Mouse (Mus musculus): ENCODE data around the gene Rufy3. TPM values are rescaled to one million over a fixed set of nuclear protein-coding genes. Genes with fewer than 3 reads are reported as not detected.

Rufy3 gene
- polyA plus RNA-seq, 1 experiment from 2014 or later, result 15.4 TPM

DNA sequence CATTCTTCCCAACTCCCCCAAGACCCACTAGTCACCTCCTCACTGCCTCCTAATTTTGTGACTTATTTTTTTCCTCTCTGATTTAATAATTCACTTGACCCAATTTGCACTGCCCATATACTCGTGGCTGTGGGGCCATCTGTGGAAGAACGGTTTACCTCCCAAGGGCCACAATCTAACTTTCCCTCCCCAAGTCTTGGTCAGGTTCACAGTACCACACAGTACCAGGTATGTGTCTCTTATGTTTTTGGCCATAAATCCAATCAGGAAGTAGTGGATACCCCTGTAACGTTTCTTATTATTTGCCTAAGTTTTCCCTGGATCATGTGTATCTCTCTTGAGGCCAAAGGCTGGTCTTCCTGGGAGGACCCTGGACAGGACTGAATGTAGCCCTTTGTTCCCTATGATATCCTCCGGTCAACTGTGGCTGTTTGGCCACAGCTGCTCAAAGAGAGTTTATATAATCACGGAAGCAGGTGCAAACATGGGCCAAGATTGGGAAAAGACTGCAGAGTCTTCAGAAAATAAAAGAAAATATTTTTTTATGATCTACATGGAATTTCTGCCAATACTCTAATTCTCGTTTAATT lies 126.8 kb downstream of the Rufy3 start:
- no peaks in the 10 kb centered on the region for H3K4me1 ChIP-seq
- WGBS, result 61% methylated on average over 6 of the region's 6 CpGs
- H3K27me3 ChIP-seq, result no peaks in the 10 kb centered on the region
- no peak overlapping the region for H3K9ac ChIP-seq
- H3K9me3 ChIP-seq, result no peaks in the 10 kb centered on the region
- H3K4me3 ChIP-seq, result no peak overlapping the region
- ATAC-seq (ENCODE audit: insufficient number of reproducible peaks, insufficient read depth, low FRiP score, low TSS enrichment, low read depth), result no peak
- H3K4me2 ChIP-seq, result no peak overlapping the region
- no peaks in the 10 kb centered on the region for H3K36me3 ChIP-seq
- no peak overlapping the region for H3K27ac ChIP-seq

DNA sequence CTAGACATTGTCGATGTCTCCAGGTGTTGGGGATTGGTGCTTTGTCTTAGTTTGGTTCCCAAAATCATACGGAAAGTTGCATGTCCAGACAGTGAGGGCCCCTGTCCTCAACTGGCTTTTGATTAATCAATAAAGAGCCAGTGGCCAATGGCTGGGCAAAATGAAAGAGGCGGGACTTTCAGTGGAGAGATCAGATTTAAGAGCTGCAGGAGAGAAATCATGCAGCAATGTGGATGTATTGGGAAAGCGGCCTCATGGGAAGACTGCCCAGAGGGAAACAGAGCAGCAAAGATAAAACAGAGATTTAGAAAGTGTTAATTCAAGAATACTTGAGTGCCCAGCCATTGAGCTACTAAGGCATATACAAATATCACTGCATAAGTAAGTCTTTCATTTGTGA lies 127.7 kb downstream of the Rufy3 start:
- Histone ChIP-seq H3K4me2 (no peak overlapping the region), H3K9ac (no peak overlapping the region), H3K4me3 (no peak overlapping the region), H3K27me3 (no peaks in the 10 kb centered on the region), H3K4me1 (no peaks in the 10 kb centered on the region), H3K36me3 (no peaks in the 10 kb centered on the region), H3K27ac (no peak overlapping the region), H3K9me3 (no peaks in the 10 kb centered on the region)
- 85% methylated on average over 4 of the region's 4 CpGs for WGBS
- no peak for ATAC-seq (ENCODE audit: insufficient number of reproducible peaks, insufficient read depth, low FRiP score, low TSS enrichment, low read depth)

DNA sequence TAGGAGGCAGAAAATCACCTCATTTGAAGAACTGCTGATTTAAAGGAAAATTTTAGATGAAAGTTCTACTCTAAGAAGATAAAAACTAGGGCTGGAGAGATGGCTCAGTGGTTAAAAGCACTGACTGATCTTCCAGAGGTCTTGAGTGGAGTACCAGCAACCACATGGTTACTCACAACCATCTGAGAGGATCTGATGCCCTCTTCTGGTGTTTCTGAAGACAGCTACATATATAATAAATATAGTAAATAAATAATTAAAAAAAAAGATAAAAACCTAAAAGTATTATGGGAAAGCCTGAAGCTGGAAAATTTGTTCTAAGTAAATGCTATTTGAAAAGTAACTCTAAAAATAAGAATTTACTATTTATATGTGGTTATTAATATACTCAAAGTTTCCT lies 128.2 kb downstream of the Rufy3 start:
- no peak overlapping the region for H3K4me3 ChIP-seq
- no peaks in the 10 kb centered on the region for H3K9me3 ChIP-seq
- no peaks in the 10 kb centered on the region for H3K27me3 ChIP-seq
- no peaks in the 10 kb centered on the region for H3K36me3 ChIP-seq
- no peak for ATAC-seq (ENCODE audit: insufficient number of reproducible peaks, insufficient read depth, low FRiP score, low TSS enrichment, low read depth)
- no peak overlapping the region for H3K4me2 ChIP-seq
- H3K4me1 ChIP-seq, result no peaks in the 10 kb centered on the region
- H3K9ac ChIP-seq, result no peak overlapping the region
- no peak overlapping the region for H3K27ac ChIP-seq

DNA sequence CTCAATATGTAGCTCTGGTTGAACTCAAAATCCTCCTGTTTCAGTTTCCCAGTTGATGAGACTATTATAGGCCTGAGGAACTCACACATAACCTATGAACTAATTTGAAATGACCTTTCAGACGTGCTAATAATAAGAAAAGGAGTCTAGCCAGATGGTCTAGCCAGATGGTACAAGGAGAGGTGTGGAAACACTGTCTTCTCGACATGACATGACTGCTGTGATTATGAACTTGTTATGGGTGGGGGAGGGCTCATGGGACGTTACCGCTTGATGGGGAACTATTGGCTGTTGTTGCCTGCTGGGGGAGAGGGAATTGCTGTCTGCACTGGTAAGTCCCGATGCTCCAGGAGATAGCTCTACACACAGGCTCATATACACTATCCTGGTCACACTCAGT lies 132.5 kb downstream of the Rufy3 start:
- no peak for ATAC-seq (ENCODE audit: insufficient number of reproducible peaks, insufficient read depth, low FRiP score, low TSS enrichment, low read depth)
- 81% methylated on average over 5 of the region's 5 CpGs for WGBS
- no peak overlapping the region for H3K27ac ChIP-seq

DNA sequence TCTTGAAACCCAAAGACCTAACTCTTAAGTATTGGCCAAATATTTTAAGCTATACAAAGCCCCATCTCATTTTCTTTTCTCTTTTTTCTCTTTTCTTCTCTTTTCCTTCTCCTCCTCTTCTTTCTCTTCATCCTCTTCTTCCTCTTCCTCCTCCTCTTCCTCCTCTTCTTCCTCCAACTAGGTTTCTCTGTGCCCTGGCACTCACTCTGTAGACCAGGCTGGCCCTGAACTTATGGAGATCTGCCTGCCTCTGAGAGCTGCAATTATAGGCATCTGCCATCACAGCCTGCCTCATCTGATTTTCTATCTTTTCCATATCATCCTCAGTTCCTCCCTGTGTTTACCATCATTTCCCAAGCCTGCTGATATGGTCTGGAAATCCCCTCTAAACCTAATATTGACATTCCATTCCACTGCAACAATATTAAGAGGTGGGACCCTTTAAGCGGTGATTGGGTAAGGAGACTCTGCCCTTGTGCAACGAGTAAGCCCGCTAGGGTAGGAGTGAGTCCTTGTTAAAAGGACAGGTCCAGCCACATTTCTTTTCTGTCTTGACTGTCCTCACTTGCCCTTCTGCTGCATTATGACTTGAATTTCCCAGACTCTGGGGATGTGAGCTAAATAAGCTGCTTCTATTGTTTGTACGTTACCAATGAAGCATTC lies 134.5 kb downstream of the Rufy3 start:
- no peaks in the 10 kb centered on the region for H3K27me3 ChIP-seq
- H3K9me3 ChIP-seq, result no peaks in the 10 kb centered on the region
- no peak overlapping the region for H3K9ac ChIP-seq
- H3K36me3 ChIP-seq, result no peaks in the 10 kb centered on the region
- ATAC-seq (ENCODE audit: insufficient number of reproducible peaks, insufficient read depth, low FRiP score, low TSS enrichment, low read depth), result no peak
- H3K4me3 ChIP-seq, result no peak overlapping the region
- H3K27ac ChIP-seq, result no peak overlapping the region
- no peaks in the 10 kb centered on the region for H3K4me1 ChIP-seq
- 70% methylated on average over 4 of the region's 4 CpGs for WGBS
- no peak overlapping the region for H3K4me2 ChIP-seq

More for the DNA sequence above, 132.5 kb downstream of the Rufy3 start:
- Histone ChIP-seq H3K27me3 (no peaks in the 10 kb centered on the region), H3K4me2 (no peak overlapping the region), H3K36me3 (no peaks in the 10 kb centered on the region), H3K4me1 (no peaks in the 10 kb centered on the region), H3K9me3 (no peaks in the 10 kb centered on the region), H3K4me3 (no peak overlapping the region), H3K9ac (no peak overlapping the region)

Other genes starting within 250 kb of the Rufy3 start
- not detected in 2 replicates for gene Prol1, start 247.7 kb upstream of the Rufy3 start, polyA plus RNA-seq (2015; fragmentation: Nextera tagmentation; extraction: Ambion mirVana)
- gene Amtn, start 188.9 kb upstream of the Rufy3 start, polyA plus RNA-seq (2015; fragmentation: Nextera tagmentation; extraction: Ambion mirVana), result not detected in 2 replicates
- 4.9 and 9.2 TPM in 2 replicates for gene Ambn, start 109.0 kb upstream of the Rufy3 start, polyA plus RNA-seq (2015; fragmentation: Nextera tagmentation; extraction: Ambion mirVana)
- 0.06 TPM in 1 of 2 replicates, not detected in the other for gene Enam, start 77.1 kb upstream of the Rufy3 start, polyA plus RNA-seq (2015; fragmentation: Nextera tagmentation; extraction: Ambion mirVana)
- gene Jchain, start 37.1 kb upstream of the Rufy3 start, polyA plus RNA-seq (2015; fragmentation: Nextera tagmentation; extraction: Ambion mirVana), result 0.56 TPM in 1 of 2 replicates, not detected in the other
- gene Utp3, start 10.6 kb upstream of the Rufy3 start, polyA plus RNA-seq (2015; fragmentation: Nextera tagmentation; extraction: Ambion mirVana), result 77.5 and 83.7 TPM in 2 replicates
- gene Grsf1, start 111.1 kb downstream of the Rufy3 start, polyA plus RNA-seq (2015; fragmentation: Nextera tagmentation; extraction: Ambion mirVana), result 55.3 and 58.9 TPM in 2 replicates
- gene Mob1b, start 155.8 kb downstream of the Rufy3 start, polyA plus RNA-seq (2015; fragmentation: Nextera tagmentation; extraction: Ambion mirVana), result 10.8 and 12.4 TPM in 2 replicates
- 48.6 and 52.1 TPM in 2 replicates for gene Dck, start 200.0 kb downstream of the Rufy3 start, polyA plus RNA-seq (2015; fragmentation: Nextera tagmentation; extraction: Ambion mirVana)

All from embryonic facial prominence, embryonic 13.5 days (tissue).